Mouse (Mus musculus) cerebellum, adult (tissue): ENCODE data around the gene Oip5.
"Not testable (repeated sequence)": the region's sequence is repeated elsewhere in the genome, so short reads cannot be mapped to it uniquely, and the experiment has no call there.

ENCODE experiments used
- ATAC-seq: cut with Nextera tagmentation; 2 replicates; pipeline ENCODE4 v1.9.2; 2017; ENCODE audit warnings: mild to moderate bottlenecking, moderate library complexity, mixed read lengths; ENCODE audit not compliant: insufficient number of reproducible peaks, low FRiP score, low TSS enrichment

Oip5 gene

GRCm38 (mm10) chr2:119618199-119618982, at the start of gene Oip5, which contains the start of gene Nusap1:
Oip5 (minus strand) TSS chr2:119618469.
Nusap1 (plus strand) TSS chr2:119618298.
- peak; percentile 100 for ATAC-seq

- not testable (repeated sequence) for ATAC-seq
Measured at GRCm38 (mm10) chr2:119665744-119666143, 47.5 kb upstream of the Oip5 start.

DNA sequence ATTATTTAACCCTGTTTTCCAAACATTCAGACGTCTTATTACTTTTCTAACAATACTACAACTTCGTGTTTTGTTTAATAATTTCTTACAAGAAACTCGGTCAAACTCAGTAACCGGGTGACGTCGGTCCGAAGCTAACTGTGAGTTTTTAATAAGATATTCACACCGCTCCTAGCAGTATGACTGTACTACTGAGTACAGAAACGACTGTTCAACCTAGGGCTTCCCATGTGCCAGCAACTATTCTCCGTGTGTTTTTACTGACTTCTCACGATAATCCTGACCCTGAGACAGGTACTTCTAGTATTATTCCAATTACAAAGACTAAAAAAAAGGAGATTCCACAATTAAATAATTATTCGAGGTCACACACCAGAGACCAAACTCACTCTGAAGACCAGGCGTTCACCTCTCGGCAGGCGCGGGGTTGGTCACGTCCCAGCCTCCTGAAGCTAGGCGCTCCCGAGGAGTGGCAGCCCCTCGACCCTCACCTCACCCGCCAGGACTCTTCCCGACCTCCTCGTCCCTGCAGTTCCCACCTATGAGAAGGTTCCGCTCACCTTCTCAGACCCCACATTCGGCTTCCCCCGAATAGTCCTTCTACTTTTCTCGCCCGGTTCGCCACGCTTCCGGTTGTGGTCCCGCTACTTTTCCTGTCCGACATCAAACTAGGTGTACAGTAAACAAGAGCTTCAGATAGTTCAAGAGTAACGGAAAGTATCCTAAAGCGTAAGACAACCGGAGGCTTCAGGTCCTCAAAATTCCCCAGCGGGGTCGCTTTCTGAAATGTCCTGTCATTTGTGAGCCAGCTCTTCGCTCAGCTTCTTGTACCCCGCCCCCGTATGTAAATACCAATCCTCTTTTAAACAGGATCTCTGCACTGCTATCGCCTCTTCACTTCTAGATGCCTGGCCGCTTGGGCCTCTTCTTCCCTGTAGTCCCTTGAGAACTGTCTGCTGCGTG, 44.2 kb upstream of the Oip5 start, which contains the start of gene Ndufaf1:
Ndufaf1 (minus strand) TSS at position 608 of the 963 bp plus-strand sequence.
- ATAC-seq: peak; percentile 88

GRCm38 (mm10) chr2:119644254-119644653, 26.0 kb upstream of the Oip5 start:
- ATAC-seq: no peak

- no peak for ATAC-seq
Measured at GRCm38 (mm10) chr2:119641214-119641912, 23.1 kb upstream of the Oip5 start.

DNA sequence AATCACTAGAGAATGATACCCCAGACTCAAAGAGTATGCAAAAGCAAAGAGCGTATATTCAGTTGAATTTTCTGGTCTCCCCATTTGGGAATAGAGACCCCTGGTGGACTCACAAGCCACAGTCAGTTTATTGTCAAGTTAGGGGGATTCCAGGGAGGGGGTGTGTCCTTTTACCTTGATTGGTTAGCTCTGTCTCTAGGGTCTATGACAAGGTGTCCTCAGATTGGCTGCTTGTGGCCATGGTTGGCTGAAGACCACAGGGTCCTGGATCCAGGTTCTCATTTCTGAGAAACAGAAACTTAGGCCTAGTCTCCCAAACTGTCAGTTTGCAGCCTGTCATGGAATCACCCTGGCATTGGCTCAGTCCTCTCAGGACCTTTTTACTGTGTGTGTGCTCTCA, 18.5 kb upstream of the Oip5 start:
- no peak for ATAC-seq

GRCm38 (mm10) chr2:119621302-119621701, 3.0 kb upstream of the Oip5 start:
- ATAC-seq: no peak

GRCm38 (mm10) chr2:119619002-119619401, 733 bp upstream of the Oip5 start:
- not testable (repeated sequence) for ATAC-seq

GRCm38 (mm10) chr2:119617841-119618198, 449 bp downstream of the Oip5 start:
- ATAC-seq: no peak

GRCm38 (mm10) chr2:119607023-119607422, 11.2 kb downstream of the Oip5 start:
- ATAC-seq: no peak

GRCm38 (mm10) chr2:119605361-119605973, 12.8 kb downstream of the Oip5 start:
- ATAC-seq: no peak

DNA sequence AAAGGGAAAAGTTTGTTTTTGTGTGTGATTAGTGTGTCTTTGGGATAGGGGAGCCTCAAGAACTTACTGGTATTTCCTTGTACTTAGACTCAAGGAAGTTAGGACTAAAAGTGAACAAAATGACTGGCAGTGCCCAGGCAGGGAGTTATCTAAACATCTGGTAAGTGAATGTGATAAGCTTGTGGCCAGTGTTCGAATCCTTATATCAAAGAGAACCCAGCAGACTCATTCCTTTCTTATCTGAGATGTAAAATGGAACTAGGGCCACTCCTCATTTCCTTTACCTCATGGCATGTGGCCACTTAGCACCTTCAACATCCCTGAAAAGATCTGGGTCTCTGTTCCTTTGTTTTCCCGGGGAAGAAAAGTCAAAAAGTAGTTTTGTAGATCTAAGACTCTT, 14.4 kb downstream of the Oip5 start:
- no peak for ATAC-seq

GRCm38 (mm10) chr2:119602488-119602887, 15.8 kb downstream of the Oip5 start:
- no peak for ATAC-seq

DNA sequence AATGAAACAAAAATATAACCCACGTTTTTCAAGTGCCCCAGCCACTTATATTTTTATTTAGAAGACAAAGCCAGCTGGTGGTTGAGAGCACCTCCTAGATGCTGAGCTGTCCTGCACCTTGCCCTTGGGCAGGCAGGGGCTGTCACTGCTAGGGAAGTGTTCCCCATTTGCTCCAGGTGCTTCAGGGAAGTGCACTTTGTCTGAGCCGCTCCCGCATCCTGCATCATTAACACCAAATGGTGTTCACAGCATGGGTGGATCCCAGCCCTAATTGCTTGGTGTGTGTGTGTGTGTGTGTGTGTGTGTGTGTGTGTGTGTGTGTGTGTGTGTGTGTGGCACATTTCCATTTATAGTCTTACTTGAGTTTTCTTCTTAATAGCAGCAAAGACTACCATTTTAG, 16.7 kb downstream of the Oip5 start:
- ATAC-seq: not testable (repeated sequence)

- ATAC-seq: no peak
Measured at GRCm38 (mm10) chr2:119601027-119601426, 17.2 kb downstream of the Oip5 start.

DNA sequence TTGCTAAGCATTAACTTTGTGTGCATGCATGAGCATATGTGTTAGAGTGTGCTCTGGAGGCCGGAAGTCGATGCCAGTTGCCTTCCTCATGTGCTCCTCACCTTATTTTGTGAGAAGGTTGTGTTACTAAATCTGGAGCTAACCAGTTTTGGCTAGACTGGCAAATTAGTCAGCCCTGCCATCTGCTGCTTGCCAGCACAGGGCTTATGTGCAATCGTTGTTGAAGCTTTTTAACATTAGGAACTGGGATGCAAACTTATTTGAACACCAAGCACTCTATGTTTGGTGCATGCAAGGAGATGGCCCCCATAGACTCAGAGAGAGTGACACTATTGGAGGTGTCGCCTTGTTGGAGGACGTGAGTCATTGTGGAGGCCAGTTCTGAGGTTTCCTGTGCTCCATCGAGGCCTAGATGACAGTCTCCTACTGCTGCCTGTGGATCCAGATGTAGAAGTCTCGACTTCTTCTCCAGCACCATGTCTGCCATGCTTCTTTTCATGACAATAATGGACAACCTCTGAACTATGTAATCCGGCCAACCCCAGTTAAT, 21.4 kb downstream of the Oip5 start:
- ATAC-seq: no peak

DNA sequence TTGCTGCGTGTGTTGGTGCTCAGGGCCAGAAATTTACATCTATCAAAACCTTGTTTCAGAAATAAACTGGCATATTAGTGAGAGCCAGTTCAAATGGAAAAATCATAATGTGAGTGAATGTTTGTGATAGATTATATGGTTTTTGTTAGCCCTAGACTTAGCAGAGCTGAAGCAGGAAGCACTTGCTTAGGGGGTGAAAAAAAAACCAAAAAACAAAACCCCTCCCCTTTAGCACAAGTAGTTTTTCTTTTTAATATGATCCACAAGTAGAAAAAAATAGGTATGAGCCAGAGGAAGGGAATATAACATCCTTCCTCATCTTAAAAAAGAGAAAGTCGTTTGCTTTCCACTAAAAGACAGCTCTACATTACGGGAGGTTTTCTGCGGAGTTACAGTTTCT, 23.0 kb downstream of the Oip5 start:
- ATAC-seq: no peak

GRCm38 (mm10) chr2:119594113-119594981, 23.9 kb downstream of the Oip5 start:
- ATAC-seq: peak; percentile 98

DNA sequence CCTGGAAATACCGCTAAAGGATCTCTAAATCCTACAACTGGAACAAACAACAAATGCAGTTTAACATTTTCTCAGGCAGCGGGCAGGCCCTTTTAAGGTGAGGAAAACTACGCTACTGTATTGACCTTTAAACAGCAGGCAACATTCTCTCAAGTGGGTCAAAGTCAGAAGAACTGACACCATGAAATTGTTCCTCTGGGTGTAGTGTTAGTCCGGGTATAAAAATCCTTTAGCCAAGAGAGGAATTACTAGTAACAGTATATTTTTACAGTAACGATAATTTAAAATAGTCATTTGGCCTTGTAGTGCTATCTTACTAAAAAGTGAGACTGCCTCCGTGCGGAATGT, 24.5 kb downstream of the Oip5 start:
- ATAC-seq: 0 out of 2 replicates have a peak, but pooled peaks have one; percentile 9
